Mouse (Mus musculus) G1E (cell line): ENCODE measurements around the gene Gstt1. TPM values are rescaled to one million over a fixed set of nuclear protein-coding genes. Genes with fewer than 3 reads are reported as not detected.
A peak's percentile ranks its signal among the peaks of the same experiment; 100 is the strongest.
"Not testable (repeated sequence)": the region's sequence is repeated elsewhere in the genome, so short reads cannot be mapped to it uniquely, and the experiment has no call there.

Experiments
- ATAC-seq: 2 replicates; pipeline ENCODE4 v1.8.0; 2016; ENCODE audit warnings: mild to moderate bottlenecking; ENCODE audit not compliant: insufficient number of reproducible peaks, poor library complexity, low FRiP score, severe bottlenecking; ENCODE audit errors: extremely low read depth
- DNase-seq: peaks from one replicate; pipeline ENCODE4 v3.0.0; 2012; ENCODE audit warnings: low spot score
- H3K27me3 ChIP-seq: 2 replicates; pipeline ENCODE4 v1.6.1; 2012; ENCODE audit warnings: mild to moderate bottlenecking, low read length, inconsistent platforms; ENCODE audit not compliant: insufficient read depth
- H3K36me3 ChIP-seq: replicated peaks from 2 replicates; pipeline ENCODE3; 2012; ENCODE audit warnings: mild to moderate bottlenecking, inconsistent platforms
- H3K4me1 ChIP-seq: 2 replicates; pipeline ENCODE4 v1.6.1; 2012; ENCODE audit warnings: low read depth, low read length, inconsistent platforms, mixed read lengths; ENCODE audit not compliant: insufficient read depth
- H3K4me3 ChIP-seq: 2 replicates; pipeline ENCODE4 v1.5.1; 2012; ENCODE audit warnings: low read depth, mild to moderate bottlenecking, inconsistent platforms, low read length, moderate library complexity, mixed read lengths
- H3K9me3 ChIP-seq: replicated peaks from 2 replicates; pipeline ENCODE4 v1.6.1; 2012; ENCODE audit warnings: inconsistent platforms
- CTCF ChIP-seq: IDR thresholded peaks from 2 replicates; pipeline ENCODE4 v1.5.1; 2012; ENCODE audit warnings: low read depth, low read length, inconsistent platforms, mixed read lengths
- GATA1 ChIP-seq: IDR thresholded peaks from 2 replicates; pipeline ENCODE4 v1.6.1; 2012; ENCODE audit warnings: borderline replicate concordance, low read length, inconsistent platforms, mixed read lengths
- GATA2 ChIP-seq: IDR thresholded peaks from 2 replicates; pipeline ENCODE4 v1.6.1; 2012; ENCODE audit warnings: low read depth, low read length, inconsistent platforms, borderline replicate concordance
- POLR2AphosphoS5 ChIP-seq: IDR thresholded peaks from 2 replicates; pipeline ENCODE4 v1.6.1; 2012; ENCODE audit warnings: low read depth, low read length, inconsistent platforms; ENCODE audit not compliant: insufficient replicate concordance
- TAL1 ChIP-seq: conservative IDR thresholded peaks from 2 replicates; pipeline ENCODE4 v1.6.1; 2012; ENCODE audit warnings: low read depth, low read length, inconsistent platforms, mixed read lengths
- polyA plus RNA-seq: library from polyadenylated mRNA; stranded (reverse); fragments of >175 nt; gene quantifications from 2 replicates; pipeline ENCODE4 v1.2.3, GENCODE M21; 2012
- total RNA-seq, 2 experiments: library from RNA; stranded (forward) in 1 of 2; stranded (reverse) in 1 of 2; fragments of 200-1000 nt in 1 of 2; fragments of >200 nt in 1 of 2; fragmentation: Nextera tagmentation in 1 of 2; gene quantifications; 2 replicates each; pipeline ENCODE4 v1.2.3; 2014 to 2017

Gene Gstt1
- total RNA-seq (2014; fragmentation: Nextera tagmentation) (not detected in 2 replicates), total RNA-seq (2017) (0.22 and 1.9 TPM in 2 replicates), polyA plus RNA-seq (0.07 TPM in 1 of 2 replicates, not detected in the other)

- H3K4me3 ChIP-seq: peak within 1 kb of the TSS; percentile 57; the same call in 1 of the 2 replicates
- ATAC-seq: no peak; the same call in 1 of the 2 replicates
- TF ChIP-seq GATA1 (no peak), CTCF (no peak), TAL1 (no peak), POLR2AphosphoS5 (no peak), GATA2 (no peak)
- peaks cover 22% of the 10 kb centered on the region for H3K27me3 ChIP-seq
- DNase-seq: no peak
- H3K9me3 ChIP-seq: no peaks in the 10 kb centered on the region
- no peaks in the 10 kb centered on the region for H3K36me3 ChIP-seq
- peaks cover 14% of the 10 kb centered on the region for H3K4me1 ChIP-seq
Observed at GRCm38 (mm10) chr10:75798176-75798696, at the start of gene Gstt1. Gene Gstt1, minus strand, starts transcription at chr10:75798584.

- Histone ChIP-seq H3K36me3 (no peaks in the 10 kb centered on the region), H3K27me3 (peaks cover 28% of the 10 kb centered on the region), H3K9me3 (no peaks in the 10 kb centered on the region), H3K4me1 (peaks cover 6% of the 10 kb centered on the region; the same call in 1 of the 2 replicates), H3K4me3 (no peak overlapping the region)
- ATAC-seq (no peak), DNase-seq (no peak)
- TF ChIP-seq TAL1 (no peak), GATA2 (no peak), GATA1 (no peak), CTCF (no peak)
Observed at GRCm38 (mm10) chr10:75845306-75845930, 47.0 kb upstream of the Gstt1 start.

GRCm38 (mm10) chr10:75844800-75845199 is 46.4 kb upstream of the Gstt1 start:
- ATAC-seq: no peak
- peaks cover 28% of the 10 kb centered on the region for H3K27me3 ChIP-seq
- DNase-seq: no peak
- no peak for TF ChIP-seq TAL1
- no peak for TF ChIP-seq POLR2AphosphoS5
- TF ChIP-seq GATA1: no peak
- TF ChIP-seq GATA2: no peak
- TF ChIP-seq CTCF: no peak
- H3K4me1 ChIP-seq: peaks cover 6% of the 10 kb centered on the region; the same call in 1 of the 2 replicates
- H3K9me3 ChIP-seq: no peaks in the 10 kb centered on the region
- H3K4me3 ChIP-seq: no peak overlapping the region
- H3K36me3 ChIP-seq: no peaks in the 10 kb centered on the region

- not testable (repeated sequence) for H3K4me1 ChIP-seq, ATAC-seq, H3K4me3 ChIP-seq, H3K36me3 ChIP-seq, DNase-seq, H3K9me3 ChIP-seq
- peaks cover 32% of the 10 kb centered on the region for H3K27me3 ChIP-seq
Observed at GRCm38 (mm10) chr10:75843898-75844297, 45.5 kb upstream of the Gstt1 start.

DNA sequence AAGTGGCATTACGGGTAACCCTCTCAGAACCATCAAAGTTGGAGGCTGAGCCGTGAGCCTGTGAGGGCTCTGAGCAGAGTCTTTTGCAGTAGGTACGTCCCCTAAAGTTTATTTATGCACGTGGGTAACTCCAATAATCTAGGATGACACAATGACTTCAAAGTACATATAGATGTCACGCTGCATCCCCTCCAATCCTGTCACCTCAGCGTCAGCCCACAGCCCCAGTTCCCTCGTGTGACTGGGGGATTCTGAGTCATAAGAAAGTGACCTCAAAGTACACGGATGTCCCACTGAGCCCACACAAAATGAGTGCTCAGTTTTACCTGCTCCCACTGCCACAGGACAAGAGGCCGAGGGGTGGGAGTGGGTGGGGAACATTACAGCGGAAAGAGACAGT is 40.7 kb upstream of the Gstt1 start:
- Histone ChIP-seq H3K4me3 (no peak overlapping the region), H3K4me1 (peaks cover 37% of the 10 kb centered on the region), H3K9me3 (no peaks in the 10 kb centered on the region), H3K36me3 (no peaks in the 10 kb centered on the region), H3K27me3 (peaks cover 23% of the 10 kb centered on the region)
- DNase-seq: no peak
- TF ChIP-seq TAL1: no peak
- no peak for TF ChIP-seq CTCF
- no peak for TF ChIP-seq POLR2AphosphoS5
- TF ChIP-seq GATA1: no peak
- no peak for TF ChIP-seq GATA2
- no peak for ATAC-seq

- DNase-seq (peak; percentile 64), ATAC-seq (peak; percentile 75)
- peaks cover 14% of the 10 kb centered on the region; the same call in 1 of the 2 replicates for H3K27me3 ChIP-seq
- H3K4me1 ChIP-seq: peaks cover 51% of the 10 kb centered on the region
- peak within 1 kb of the TSS; percentile 68 for H3K4me3 ChIP-seq
- no peaks in the 10 kb centered on the region for H3K9me3 ChIP-seq
- H3K36me3 ChIP-seq: peaks cover 4% of the 10 kb centered on the region
- no peak for TF ChIP-seq GATA1
- no peak for TF ChIP-seq TAL1
- TF ChIP-seq GATA2: no peak
- no peak for TF ChIP-seq POLR2AphosphoS5
- no peak for TF ChIP-seq CTCF
Observed at GRCm38 (mm10) chr10:75837248-75837759, 38.9 kb upstream of the Gstt1 start, which contains the start of gene Gstt2. Gene Gstt2, minus strand, starts transcription at chr10:75837424.
